Mouse (Mus musculus): Measurements from ENCODE around the gene Mpp5. TPM values are rescaled to one million over a fixed set of nuclear protein-coding genes. Genes with fewer than 3 reads are reported as not detected.

Mpp5 gene
- polyA plus RNA-seq, 1 experiment: 14.6 TPM

DNA sequence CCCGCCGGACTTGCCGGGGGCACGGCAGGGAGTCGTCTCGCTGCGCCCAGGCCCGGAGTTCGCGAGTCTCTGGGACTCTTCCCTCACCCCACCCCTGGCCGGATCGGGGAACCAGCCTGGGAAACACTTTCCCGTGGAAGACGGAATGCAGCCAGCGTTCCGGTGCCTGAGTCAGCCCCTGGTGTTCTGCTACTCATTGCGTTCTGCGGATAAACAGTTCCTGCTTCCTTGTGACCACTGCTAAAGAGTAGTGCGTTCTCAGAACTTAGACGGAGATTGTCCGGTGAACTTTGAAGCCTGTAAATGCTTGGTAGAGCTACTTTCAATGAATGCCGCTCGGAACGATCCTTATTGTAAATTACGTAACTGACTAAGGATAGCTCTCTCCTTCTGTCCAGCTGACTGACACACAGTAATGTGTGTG, 683 bp downstream of the Mpp5 start:
- Histone ChIP-seq H3K4me1 (ENCODE audit: control insufficient read depth, insufficient read depth, low read length) (no peaks in the 10 kb centered on the region), H3K27ac (ENCODE audit: insufficient read depth, low read length) (no peak overlapping the region), H3K27me3 (ENCODE audit: control insufficient read depth, insufficient read depth, low read length) (no peaks in the 10 kb centered on the region), H3K4me3 (replicated peaks; ENCODE audit: insufficient read depth, low read depth, low read length) (peak overlapping the region; percentile 85)
- DNase-seq: peak; percentile 61 to 72
- WGBS: under 1% methylated on average over 25 of the region's 25 CpGs
- TF ChIP-seq CTCF (IDR thresholded peaks at IDR 0.05; ENCODE audit: borderline replicate concordance, insufficient read depth, low read depth, low read length) (no peak), POLR2A (IDR thresholded peaks at IDR 0.05; ENCODE audit: borderline replicate concordance, insufficient read depth, low read length) (no peak)

DNA sequence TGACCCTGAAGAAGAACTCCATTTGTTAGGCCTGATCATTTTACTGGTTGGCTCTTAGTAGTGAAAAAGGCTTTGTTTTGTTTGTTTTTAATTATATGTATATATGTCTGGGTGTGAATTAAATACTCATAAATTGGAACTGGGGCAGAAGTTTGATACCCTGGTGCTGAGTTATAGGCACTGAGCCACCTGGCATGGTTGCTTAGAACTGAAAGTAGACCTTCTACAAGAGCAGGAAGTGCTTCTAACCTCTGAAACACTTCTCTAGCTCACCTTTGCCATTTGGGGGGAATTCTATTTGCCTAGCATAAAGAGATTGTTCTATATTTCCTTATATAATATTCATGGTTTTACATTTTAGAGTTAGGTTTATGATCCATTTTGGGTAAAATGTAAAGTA, 13.3 kb downstream of the Mpp5 start:
- H3K27ac ChIP-seq (ENCODE audit: insufficient read depth, low read length): no peak overlapping the region
- no peak overlapping the region for H3K4me3 ChIP-seq (replicated peaks; ENCODE audit: insufficient read depth, low read depth, low read length)
- no peak for TF ChIP-seq POLR2A (IDR thresholded peaks at IDR 0.05; ENCODE audit: borderline replicate concordance, insufficient read depth, low read length)
- no peak for TF ChIP-seq CTCF (IDR thresholded peaks at IDR 0.05; ENCODE audit: borderline replicate concordance, insufficient read depth, low read depth, low read length)
- no peaks in the 10 kb centered on the region for H3K4me1 ChIP-seq (ENCODE audit: control insufficient read depth, insufficient read depth, low read length)
- H3K27me3 ChIP-seq (ENCODE audit: control insufficient read depth, insufficient read depth, low read length): no peaks in the 10 kb centered on the region
- no peak for DNase-seq

DNA sequence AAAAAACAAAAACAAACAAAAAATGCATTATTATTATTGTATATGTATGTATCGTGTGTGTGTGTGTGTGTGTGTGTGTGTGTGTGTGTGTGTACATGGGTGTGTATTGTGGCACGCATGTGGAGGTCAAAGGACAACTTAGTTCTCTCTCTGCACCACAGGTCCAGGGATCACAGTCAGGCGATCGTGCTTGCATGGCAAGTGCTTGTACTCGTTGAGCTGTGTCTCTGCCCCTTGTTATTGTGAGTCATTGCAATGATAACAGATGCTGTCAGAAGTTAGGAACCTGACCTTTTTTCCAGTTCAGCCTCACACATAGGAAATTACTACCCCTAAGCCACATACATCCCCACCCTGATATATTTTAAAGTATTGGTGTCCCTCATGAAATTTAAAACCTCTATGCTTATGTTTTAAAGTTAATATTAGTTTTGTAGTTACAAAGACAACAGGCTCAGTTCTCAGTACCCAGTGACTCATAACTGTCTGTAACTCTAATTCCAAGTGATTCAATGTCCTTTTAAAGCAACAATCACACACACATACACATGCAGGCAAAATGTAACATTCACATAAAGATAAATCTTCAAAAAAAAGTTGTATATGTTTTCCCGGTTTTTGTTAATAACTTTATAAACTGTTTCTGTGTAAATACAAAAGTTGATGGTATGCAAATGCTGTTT, 20.5 kb downstream of the Mpp5 start:
- no peak overlapping the region for H3K4me3 ChIP-seq (replicated peaks; ENCODE audit: insufficient read depth, low read depth, low read length)
- H3K27ac ChIP-seq (ENCODE audit: insufficient read depth, low read length): no peak overlapping the region
- no peaks in the 10 kb centered on the region for H3K27me3 ChIP-seq (ENCODE audit: control insufficient read depth, insufficient read depth, low read length)
- DNase-seq: no peak
- H3K4me1 ChIP-seq (ENCODE audit: control insufficient read depth, insufficient read depth, low read length): no peaks in the 10 kb centered on the region
- no peak for TF ChIP-seq CTCF (IDR thresholded peaks at IDR 0.05; ENCODE audit: borderline replicate concordance, insufficient read depth, low read depth, low read length)
- no peak for TF ChIP-seq POLR2A (IDR thresholded peaks at IDR 0.05; ENCODE audit: borderline replicate concordance, insufficient read depth, low read length)
- 73% methylated on average over 6 of the region's 6 CpGs for WGBS

DNA sequence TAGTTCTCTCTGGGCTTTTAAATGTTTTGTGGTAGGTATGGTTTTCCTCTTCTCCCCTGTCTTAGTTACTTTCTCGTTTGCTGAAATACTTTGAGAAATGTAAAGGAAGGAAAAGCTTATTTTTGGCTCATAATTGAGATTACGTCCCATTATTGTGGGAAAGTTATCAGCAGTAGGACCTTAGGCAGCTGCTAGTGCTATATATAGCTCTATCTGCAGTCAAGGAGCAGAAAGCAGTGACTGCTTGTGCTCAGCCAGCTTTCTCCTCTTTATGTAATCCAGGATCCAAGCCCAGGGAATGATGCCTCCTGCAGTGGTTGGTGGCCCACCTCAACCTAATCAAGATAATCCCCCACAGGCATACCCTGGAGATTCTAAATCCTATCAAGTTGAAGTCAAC, 24.5 kb downstream of the Mpp5 start:
- H3K27ac ChIP-seq (ENCODE audit: insufficient read depth, low read length): no peak overlapping the region
- H3K27me3 ChIP-seq (ENCODE audit: control insufficient read depth, insufficient read depth, low read length): no peaks in the 10 kb centered on the region
- no peaks in the 10 kb centered on the region for H3K4me1 ChIP-seq (ENCODE audit: control insufficient read depth, insufficient read depth, low read length)
- H3K4me3 ChIP-seq (replicated peaks; ENCODE audit: insufficient read depth, low read depth, low read length): no peak overlapping the region
- no peak for TF ChIP-seq POLR2A (IDR thresholded peaks at IDR 0.05; ENCODE audit: borderline replicate concordance, insufficient read depth, low read length)
- no peak for TF ChIP-seq CTCF (IDR thresholded peaks at IDR 0.05; ENCODE audit: borderline replicate concordance, insufficient read depth, low read depth, low read length)
- no peak for DNase-seq
- 62% methylated on average over 2 of the region's 2 CpGs for WGBS

DNA sequence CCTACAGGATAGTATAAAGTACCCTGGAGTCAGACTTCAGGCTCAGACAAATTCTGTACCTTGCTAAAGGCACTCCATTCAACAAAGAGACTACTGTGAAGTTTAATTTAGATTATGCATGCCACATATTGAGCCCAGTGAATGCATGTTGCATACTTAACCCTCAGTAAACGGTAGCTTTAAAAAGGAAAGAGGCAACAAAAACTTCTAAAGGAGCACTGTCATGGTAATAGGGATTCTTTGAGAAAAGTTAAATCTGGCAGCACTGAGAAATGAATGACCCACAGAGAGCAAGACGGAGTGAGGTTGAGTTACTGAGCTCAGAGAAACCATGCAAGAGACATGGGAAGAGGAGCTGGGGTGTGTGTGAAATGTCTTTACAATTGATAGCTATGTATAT, 29.2 kb downstream of the Mpp5 start:
- Histone ChIP-seq H3K27ac (ENCODE audit: insufficient read depth, low read length) (no peak overlapping the region), H3K27me3 (ENCODE audit: control insufficient read depth, insufficient read depth, low read length) (no peaks in the 10 kb centered on the region), H3K4me3 (replicated peaks; ENCODE audit: insufficient read depth, low read depth, low read length) (no peak overlapping the region), H3K4me1 (ENCODE audit: control insufficient read depth, insufficient read depth, low read length) (no peaks in the 10 kb centered on the region)
- TF ChIP-seq POLR2A (IDR thresholded peaks at IDR 0.05; ENCODE audit: borderline replicate concordance, insufficient read depth, low read length) (no peak), CTCF (IDR thresholded peaks at IDR 0.05; ENCODE audit: borderline replicate concordance, insufficient read depth, low read depth, low read length) (no peak)
- 42% methylated on average over 2 of the region's 2 CpGs for WGBS
- DNase-seq: no peak

DNA sequence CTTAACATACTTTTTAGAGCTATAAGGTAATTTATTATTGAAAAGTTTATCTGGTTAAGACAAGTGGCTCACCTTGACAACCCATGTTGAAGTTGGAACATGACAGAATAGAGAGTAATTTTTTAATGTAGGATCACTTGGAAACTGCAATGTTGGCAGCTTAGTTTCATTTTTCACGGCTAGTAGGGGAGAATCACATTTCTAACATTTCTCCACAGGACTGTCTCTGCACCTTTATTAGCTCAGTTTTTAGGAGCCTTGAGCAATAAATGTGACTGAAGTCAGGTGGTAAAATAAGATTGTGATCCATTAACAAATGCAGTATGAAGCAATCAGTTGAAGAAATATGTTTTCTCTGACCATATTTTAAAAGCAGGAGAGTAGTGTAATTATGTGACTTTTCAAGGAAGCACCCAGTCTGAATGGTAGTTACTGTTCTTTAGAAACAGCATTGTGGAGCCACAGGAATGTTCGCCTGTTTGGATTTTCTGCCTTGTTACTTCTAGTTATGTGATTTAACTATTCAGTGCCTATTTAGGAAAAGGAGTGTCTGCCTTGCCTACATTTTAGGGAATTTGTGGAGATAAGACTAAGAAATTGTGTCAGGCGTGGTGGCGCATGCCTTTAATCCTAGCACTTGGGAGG, 29.8 kb downstream of the Mpp5 start:
- WGBS: 67% methylated on average over 4 of the region's 4 CpGs
- no peaks in the 10 kb centered on the region for H3K27me3 ChIP-seq (ENCODE audit: control insufficient read depth, insufficient read depth, low read length)

DNA sequence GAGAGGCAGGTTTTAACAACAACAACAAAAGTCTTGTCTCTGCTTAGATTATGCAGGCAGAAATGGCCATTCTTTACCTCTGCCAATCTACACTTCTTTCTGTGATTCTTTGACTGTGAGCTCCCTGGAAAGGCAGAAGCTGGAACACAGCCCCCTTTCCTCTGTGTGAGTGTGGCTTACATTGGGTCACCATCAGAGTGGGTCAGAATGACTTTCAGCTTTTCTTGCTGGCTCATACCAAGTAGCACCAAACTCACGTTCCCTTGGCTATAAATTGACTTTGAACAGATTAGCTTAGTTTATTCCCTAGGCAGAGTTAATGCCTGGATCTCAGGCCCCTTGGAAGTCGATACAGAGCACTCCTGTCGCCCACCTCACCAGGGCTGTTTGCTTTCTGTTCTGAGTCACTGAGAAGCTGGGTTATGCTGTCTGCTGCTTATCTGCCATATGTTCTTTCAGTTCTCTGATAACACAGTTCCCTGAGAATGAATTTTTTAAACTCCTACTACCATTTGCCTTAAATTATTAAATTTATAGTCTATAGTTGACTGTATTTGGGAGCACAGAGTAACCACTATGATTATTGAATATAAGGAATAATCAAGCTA, 39.7 kb downstream of the Mpp5 start:
- no peaks in the 10 kb centered on the region for H3K27me3 ChIP-seq (ENCODE audit: control insufficient read depth, insufficient read depth, low read length)
- H3K27ac ChIP-seq (ENCODE audit: insufficient read depth, low read length): no peak overlapping the region
- no peak overlapping the region for H3K4me3 ChIP-seq (replicated peaks; ENCODE audit: insufficient read depth, low read depth, low read length)
- DNase-seq: no peak
- WGBS: 57% methylated on average over 3 of the region's 3 CpGs
- TF ChIP-seq POLR2A (IDR thresholded peaks at IDR 0.05; ENCODE audit: borderline replicate concordance, insufficient read depth, low read length): no peak
- no peak for TF ChIP-seq CTCF (IDR thresholded peaks at IDR 0.05; ENCODE audit: borderline replicate concordance, insufficient read depth, low read depth, low read length)
- H3K4me1 ChIP-seq (ENCODE audit: control insufficient read depth, insufficient read depth, low read length): no peaks in the 10 kb centered on the region

More for the DNA sequence above, 29.8 kb downstream of the Mpp5 start:
- H3K4me3 ChIP-seq (replicated peaks; ENCODE audit: insufficient read depth, low read depth, low read length): no peak overlapping the region
- no peaks in the 10 kb centered on the region for H3K4me1 ChIP-seq (ENCODE audit: control insufficient read depth, insufficient read depth, low read length)
- no peak for DNase-seq
- TF ChIP-seq CTCF (IDR thresholded peaks at IDR 0.05; ENCODE audit: borderline replicate concordance, insufficient read depth, low read depth, low read length): no peak
- TF ChIP-seq POLR2A (IDR thresholded peaks at IDR 0.05; ENCODE audit: borderline replicate concordance, insufficient read depth, low read length): no peak
- no peak overlapping the region for H3K27ac ChIP-seq (ENCODE audit: insufficient read depth, low read length)

DNA sequence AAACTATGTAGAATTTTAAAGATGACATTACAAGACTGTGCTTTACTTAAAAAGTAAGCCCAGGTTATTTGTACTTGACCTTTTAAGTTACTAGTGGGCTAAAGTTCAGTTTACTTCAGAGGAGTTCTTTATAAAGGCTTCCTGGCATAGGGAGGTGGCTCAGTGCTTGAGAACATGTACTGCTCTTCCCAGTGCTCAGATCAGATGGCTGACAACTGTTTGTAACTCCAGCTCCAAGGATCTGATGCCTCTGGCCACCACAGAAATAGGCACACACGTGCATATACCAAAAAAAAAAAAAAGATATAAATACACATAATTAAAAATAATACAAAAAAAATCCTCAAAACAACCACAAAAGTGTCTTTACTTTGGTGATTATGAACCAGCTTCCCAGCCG, 42.1 kb downstream of the Mpp5 start:
- WGBS: 85% methylated on average over 2 of the region's 2 CpGs

More for the DNA sequence above, 42.1 kb downstream of the Mpp5 start:
- Histone ChIP-seq H3K4me1 (ENCODE audit: control insufficient read depth, insufficient read depth, low read length) (no peaks in the 10 kb centered on the region), H3K27me3 (ENCODE audit: control insufficient read depth, insufficient read depth, low read length) (no peaks in the 10 kb centered on the region), H3K27ac (ENCODE audit: insufficient read depth, low read length) (no peak overlapping the region), H3K4me3 (replicated peaks; ENCODE audit: insufficient read depth, low read depth, low read length) (no peak overlapping the region)
- no peak for DNase-seq
- TF ChIP-seq POLR2A (IDR thresholded peaks at IDR 0.05; ENCODE audit: borderline replicate concordance, insufficient read depth, low read length): no peak
- no peak for TF ChIP-seq CTCF (IDR thresholded peaks at IDR 0.05; ENCODE audit: borderline replicate concordance, insufficient read depth, low read depth, low read length)

Data from cerebellum, adult 2 months (tissue).